Mouse (Mus musculus) hindbrain, embryonic 12.5 days (tissue): ENCODE results near the gene Cfap61. TPM values are rescaled to one million over a fixed set of nuclear protein-coding genes. Genes with fewer than 3 reads are reported as not detected.
"Not testable (repeated sequence)": the region's sequence is repeated elsewhere in the genome, so short reads cannot be mapped to it uniquely, and the experiment has no call there.

Source experiments
- ATAC-seq: fragments of 200-750 bp; cut with Nextera tagmentation; 2 replicates; pipeline ENCODE4 v1.8.0; 2017; ENCODE audit warnings: moderate TSS enrichment; ENCODE audit not compliant: low FRiP score
- H3K27ac ChIP-seq: fragments of 300-500 bp; sonication (generic); 2 replicates; pipeline ENCODE4 v1.5.1; 2016; ENCODE audit warnings: mild to moderate bottlenecking
- H3K27me3 ChIP-seq: fragments of 300-500 bp; sonication (generic); 2 replicates; pipeline ENCODE4 v1.6.1; 2016; ENCODE audit warnings: mild to moderate bottlenecking
- H3K36me3 ChIP-seq: fragments of 300-500 bp; sonication (generic); 2 replicates; pipeline ENCODE4 v1.6.1; 2016; ENCODE audit warnings: mild to moderate bottlenecking
- H3K4me1 ChIP-seq: fragments of 300-500 bp; sonication (generic); 2 replicates; pipeline ENCODE4 v1.6.1; 2016
- H3K4me2 ChIP-seq: fragments of 300-500 bp; sonication (generic); replicated peaks from 2 replicates; pipeline ENCODE4 v1.6.1; 2016; ENCODE audit warnings: mild to moderate bottlenecking
- H3K4me3 ChIP-seq: fragments of 300-500 bp; sonication (generic); 2 replicates; pipeline ENCODE4 v1.5.1; 2016; ENCODE audit warnings: mild to moderate bottlenecking
- H3K9ac ChIP-seq: fragments of 300-500 bp; sonication (generic); 2 replicates; pipeline ENCODE4 v1.6.1; 2016; ENCODE audit warnings: mild to moderate bottlenecking, moderate library complexity
- H3K9me3 ChIP-seq: fragments of 300-500 bp; sonication (generic); replicated peaks from 2 replicates; pipeline ENCODE4 v1.6.1; 2016; ENCODE audit warnings: mild to moderate bottlenecking
- WGBS: fragments of 180-500 bp; shearing (Covaris S2); methylation state at CpG from one replicate; pipeline ENCODE4 v1.1.7; 2016; 5-methylcytosine and 5-hydroxymethylcytosine counted together
- polyA plus RNA-seq: library from polyadenylated mRNA; unstranded; fragments of >200 nt; fragmentation: Nextera tagmentation; extraction: Ambion mirVana; gene quantifications from 2 replicates; pipeline ENCODE4 v1.2.1, GENCODE M21; 2016

Gene Cfap61
- polyA plus RNA-seq, 1 experiment from 2014 or later: 3.6 TPM

DNA sequence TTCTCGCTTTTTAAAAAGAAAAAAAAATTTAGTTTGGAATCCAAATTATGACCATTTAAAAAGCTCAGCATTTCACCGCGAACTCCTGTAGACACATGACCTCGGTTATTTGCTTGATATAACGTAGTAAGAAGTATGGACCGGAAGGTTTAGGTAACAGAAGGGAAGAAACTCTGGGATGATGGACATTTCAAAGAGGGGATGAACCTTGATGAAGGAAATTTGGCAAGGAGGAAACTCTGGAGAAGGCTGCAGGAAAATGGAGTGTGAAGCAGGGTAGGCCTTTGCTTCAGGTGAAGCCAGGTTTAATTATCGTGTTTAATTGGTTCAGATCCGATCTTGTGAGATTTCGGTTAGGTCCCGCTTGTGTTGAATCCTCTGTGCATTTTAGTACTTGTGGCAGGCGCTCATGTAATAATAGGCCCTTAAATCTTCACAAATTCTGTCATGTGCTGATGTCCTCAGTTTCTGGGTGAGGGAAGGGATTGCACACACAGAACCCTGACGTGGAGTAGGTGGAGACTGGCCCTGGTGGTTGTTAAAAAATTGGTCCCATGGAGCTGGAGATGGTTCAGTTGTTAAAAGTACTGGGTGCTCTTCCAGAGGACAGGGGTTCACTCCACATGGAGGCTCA is 30.5 kb upstream of the Cfap61 start:
- ATAC-seq: no peak
- H3K27ac ChIP-seq: no peak overlapping the region
- no peaks in the 10 kb centered on the region for H3K9me3 ChIP-seq
- 37% methylated on average over 12 of the region's 12 CpGs for WGBS
- peak overlapping the region; percentile 93 for H3K9ac ChIP-seq
- H3K36me3 ChIP-seq: peaks cover 13% of the 10 kb centered on the region
- no peaks in the 10 kb centered on the region for H3K27me3 ChIP-seq
- peak overlapping the region; percentile 99 for H3K4me3 ChIP-seq
- H3K4me2 ChIP-seq: peak overlapping the region; percentile 63
- H3K4me1 ChIP-seq: peaks cover 16% of the 10 kb centered on the region

DNA sequence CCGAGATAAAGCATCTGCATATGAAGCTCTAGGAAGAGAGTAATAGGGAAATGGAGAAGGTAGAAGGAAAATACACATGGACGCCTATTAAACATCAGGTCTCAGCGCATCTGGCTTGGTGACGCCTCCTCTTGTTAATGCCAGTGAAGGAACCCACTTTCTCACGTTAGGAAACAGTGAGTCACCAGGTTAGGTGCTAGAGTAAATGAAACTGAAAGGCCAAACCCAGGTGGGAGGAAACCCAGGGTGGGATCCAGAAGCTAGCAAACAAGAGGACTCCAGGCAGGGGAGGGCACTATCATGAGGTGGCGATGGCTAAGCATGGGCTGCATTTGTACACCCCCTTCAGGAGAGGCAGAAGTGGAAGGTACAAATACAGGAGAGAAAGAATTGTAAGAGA is 29.4 kb upstream of the Cfap61 start:
- no peak overlapping the region for H3K4me2 ChIP-seq
- no peak for ATAC-seq
- 88% methylated on average over 6 of the region's 6 CpGs for WGBS

DNA sequence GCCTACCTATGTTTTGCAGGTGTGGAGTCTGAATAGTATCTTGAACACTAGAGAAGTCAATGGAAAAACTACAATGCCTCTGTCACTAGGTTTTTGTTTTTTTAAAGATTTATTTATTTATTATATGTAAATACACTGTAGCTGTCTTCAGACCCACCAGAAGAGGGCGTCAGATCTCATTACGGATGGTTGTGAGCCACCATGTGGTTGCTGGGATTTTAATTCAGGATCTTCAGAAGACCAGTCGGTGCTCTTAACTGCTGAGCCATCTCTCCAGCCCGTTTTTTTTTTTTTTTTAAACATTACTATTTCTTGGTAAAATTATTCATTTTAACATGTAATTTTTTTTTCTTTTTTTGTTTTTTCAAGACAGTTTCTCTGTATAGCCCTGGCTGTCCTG is 28.7 kb upstream of the Cfap61 start:
- not testable (repeated sequence) for H3K9ac ChIP-seq, H3K27me3 ChIP-seq, H3K27ac ChIP-seq, H3K9me3 ChIP-seq, H3K4me3 ChIP-seq, H3K4me2 ChIP-seq, ATAC-seq
- peaks cover 25% of the 10 kb centered on the region for H3K36me3 ChIP-seq
- H3K4me1 ChIP-seq: peaks cover 16% of the 10 kb centered on the region
- WGBS: 48% methylated on average over 4 of the region's 4 CpGs

More for the DNA sequence above, 29.4 kb upstream of the Cfap61 start:
- no peak overlapping the region for H3K9ac ChIP-seq
- no peaks in the 10 kb centered on the region for H3K27me3 ChIP-seq
- H3K4me3 ChIP-seq: no peak overlapping the region
- H3K9me3 ChIP-seq: no peaks in the 10 kb centered on the region
- peaks cover 16% of the 10 kb centered on the region for H3K4me1 ChIP-seq
- H3K27ac ChIP-seq: no peak overlapping the region
- peaks cover 19% of the 10 kb centered on the region for H3K36me3 ChIP-seq

DNA sequence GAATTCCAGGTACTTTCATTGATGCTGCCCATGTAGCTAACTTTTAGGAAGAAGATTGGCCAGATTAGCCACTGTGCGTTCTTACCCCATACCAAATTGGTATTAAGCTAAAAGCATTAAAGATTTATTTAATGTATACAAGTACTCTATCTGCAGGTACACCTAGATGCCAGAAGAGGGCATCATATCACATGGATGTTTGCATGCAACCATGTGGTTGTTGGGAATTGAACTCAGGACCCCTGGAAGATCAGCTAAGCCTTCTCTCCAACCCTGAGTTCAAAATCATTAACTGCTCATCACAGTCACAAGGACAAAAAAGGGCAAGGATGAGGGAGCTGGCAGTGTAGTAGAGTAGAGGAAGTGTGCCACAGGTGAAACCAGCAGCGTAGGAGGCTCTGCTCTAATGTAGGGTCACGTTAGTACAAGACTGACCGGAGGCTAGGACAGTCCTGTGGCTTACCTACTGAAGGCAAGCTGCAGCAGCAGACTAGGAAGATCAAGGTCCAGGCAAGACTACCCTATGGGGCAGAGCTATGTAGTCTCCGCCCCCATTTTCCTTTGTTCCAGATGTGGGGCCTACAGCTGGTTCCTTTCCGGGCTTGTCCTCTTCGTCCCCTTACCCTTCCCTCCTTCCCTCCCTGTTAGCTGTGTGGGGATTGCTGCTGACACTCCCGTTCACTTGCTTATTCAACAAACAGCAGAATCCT is 13.5 kb upstream of the Cfap61 start:
- no peaks in the 10 kb centered on the region for H3K9me3 ChIP-seq
- ATAC-seq: no peak
- H3K27ac ChIP-seq: no peak overlapping the region
- peaks cover 85% of the 10 kb centered on the region for H3K36me3 ChIP-seq
- no peak overlapping the region for H3K4me2 ChIP-seq
- no peak overlapping the region for H3K4me3 ChIP-seq
- H3K9ac ChIP-seq: no peak overlapping the region
- WGBS: 87% methylated on average over 8 of the region's 8 CpGs
- no peaks in the 10 kb centered on the region for H3K4me1 ChIP-seq
- no peaks in the 10 kb centered on the region for H3K27me3 ChIP-seq

DNA sequence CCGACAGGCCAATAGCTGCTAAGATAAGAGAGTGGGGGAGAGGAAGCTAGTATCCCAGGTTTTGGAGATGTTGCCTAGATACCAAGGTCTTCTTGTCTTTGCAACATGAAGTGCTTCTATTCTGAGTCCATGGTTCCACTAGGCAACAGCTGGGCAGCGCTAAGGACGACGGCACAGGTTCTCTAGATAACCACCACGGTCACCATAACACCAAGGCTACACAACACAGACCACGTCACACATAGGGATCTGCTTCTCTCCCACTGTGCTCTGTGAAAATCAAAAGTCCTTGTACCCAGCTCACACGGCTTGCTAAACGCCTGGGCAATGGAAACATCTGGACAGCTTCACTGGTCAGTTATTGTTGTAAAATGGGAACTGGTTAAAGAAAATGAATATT is 2.4 kb downstream of the Cfap61 start:
- H3K9me3 ChIP-seq: no peaks in the 10 kb centered on the region
- 85% methylated on average over 8 of the region's 8 CpGs for WGBS
- no peak for ATAC-seq

DNA sequence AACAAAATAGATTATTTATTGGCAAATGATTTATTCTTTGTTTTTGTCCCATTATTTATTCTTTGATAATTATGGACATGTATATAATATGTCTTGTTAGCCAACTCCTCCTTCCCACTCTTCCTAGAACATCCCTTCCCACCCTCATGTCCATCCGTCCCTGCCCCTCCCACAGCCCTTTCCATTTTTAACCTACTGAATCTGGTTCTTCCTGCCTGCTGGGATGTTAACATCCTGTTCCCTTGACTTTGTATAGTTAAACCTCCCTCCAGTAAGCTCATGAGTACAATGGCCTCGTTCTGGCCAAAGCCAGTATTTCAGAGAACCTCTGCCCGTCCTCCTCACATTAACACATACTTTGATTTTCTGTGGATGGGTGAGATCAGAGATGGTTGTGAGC is 6.8 kb downstream of the Cfap61 start:
- Histone ChIP-seq H3K4me2 (no peak overlapping the region), H3K4me3 (no peak overlapping the region)
- WGBS: 69% methylated on average over 3 of the region's 3 CpGs

More for the DNA sequence above, 2.4 kb downstream of the Cfap61 start:
- no peak overlapping the region for H3K27ac ChIP-seq
- H3K36me3 ChIP-seq: peaks cover 8% of the 10 kb centered on the region; the same call in 1 of the 2 replicates
- H3K9ac ChIP-seq: no peak overlapping the region
- H3K27me3 ChIP-seq: no peaks in the 10 kb centered on the region
- H3K4me3 ChIP-seq: no peak overlapping the region
- peaks cover 9% of the 10 kb centered on the region for H3K4me1 ChIP-seq
- no peak overlapping the region for H3K4me2 ChIP-seq

DNA sequence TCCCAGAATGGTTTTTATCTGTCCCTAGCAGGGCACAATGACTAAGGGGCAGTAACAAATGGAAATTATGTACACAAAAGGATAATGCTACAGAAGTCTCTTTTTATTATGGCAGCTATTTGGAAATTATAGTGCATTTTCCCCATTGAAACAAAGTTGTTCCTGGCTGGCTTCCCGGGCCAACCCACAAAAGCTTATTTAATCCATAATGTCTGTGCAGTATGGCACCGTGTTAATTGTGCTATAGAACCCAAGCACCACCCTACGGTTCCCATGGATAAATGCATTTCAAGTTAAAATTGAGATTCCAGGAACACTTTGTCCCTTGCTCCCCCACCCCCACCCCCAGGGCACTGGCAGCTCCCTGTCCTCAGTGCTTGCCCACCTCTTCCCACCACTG is 9.7 kb downstream of the Cfap61 start:
- Histone ChIP-seq H3K27me3 (no peaks in the 10 kb centered on the region), H3K36me3 (no peaks in the 10 kb centered on the region), H3K4me3 (no peak overlapping the region), H3K9me3 (no peaks in the 10 kb centered on the region), H3K27ac (no peak overlapping the region), H3K9ac (no peak overlapping the region), H3K4me2 (no peak overlapping the region), H3K4me1 (peaks cover 9% of the 10 kb centered on the region)
- no peak for ATAC-seq
- WGBS: 71% methylated on average over 3 of the region's 3 CpGs

More for the DNA sequence above, 6.8 kb downstream of the Cfap61 start:
- H3K27me3 ChIP-seq: no peaks in the 10 kb centered on the region
- no peak for ATAC-seq
- no peak overlapping the region for H3K27ac ChIP-seq
- no peaks in the 10 kb centered on the region for H3K36me3 ChIP-seq
- peaks cover 6% of the 10 kb centered on the region; the same call in 1 of the 2 replicates for H3K4me1 ChIP-seq
- no peaks in the 10 kb centered on the region for H3K9me3 ChIP-seq
- H3K9ac ChIP-seq: no peak overlapping the region

DNA sequence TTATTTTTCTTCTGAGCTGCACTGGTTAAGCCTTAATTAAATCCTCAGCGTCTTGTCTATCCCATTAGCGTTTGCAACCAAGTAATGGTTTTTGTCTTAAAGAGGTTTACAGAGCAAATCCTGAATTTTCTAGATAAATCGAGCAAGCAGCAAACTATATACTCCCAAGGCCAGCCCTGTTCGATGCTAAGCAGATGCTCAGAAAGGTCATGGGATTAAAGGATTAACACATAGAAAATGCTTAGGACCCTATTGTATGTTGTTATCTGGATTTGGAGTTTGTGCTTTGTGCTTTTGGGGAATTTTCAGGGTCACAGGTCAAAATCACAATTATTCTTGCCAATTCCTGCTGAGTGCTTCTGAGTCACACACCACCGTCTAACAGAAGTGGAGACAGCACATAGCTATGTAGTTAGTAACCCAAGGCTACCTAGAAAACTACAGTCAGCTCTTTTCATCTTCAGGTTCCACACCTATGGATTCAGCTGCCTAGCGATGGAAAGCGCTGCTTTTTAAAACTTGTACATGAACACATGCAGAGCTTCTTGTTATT is 13.9 kb downstream of the Cfap61 start:
- H3K4me2 ChIP-seq: no peak overlapping the region
- peak overlapping the region; percentile 36; the same call in 1 of the 2 replicates for H3K27ac ChIP-seq
- no peak overlapping the region for H3K9ac ChIP-seq
- peaks cover 18% of the 10 kb centered on the region for H3K4me1 ChIP-seq
- H3K4me3 ChIP-seq: no peak overlapping the region
- no peak for ATAC-seq
- H3K27me3 ChIP-seq: no peaks in the 10 kb centered on the region
- 75% methylated on average over 7 of the region's 7 CpGs for WGBS
- H3K9me3 ChIP-seq: no peaks in the 10 kb centered on the region
- no peaks in the 10 kb centered on the region for H3K36me3 ChIP-seq

DNA sequence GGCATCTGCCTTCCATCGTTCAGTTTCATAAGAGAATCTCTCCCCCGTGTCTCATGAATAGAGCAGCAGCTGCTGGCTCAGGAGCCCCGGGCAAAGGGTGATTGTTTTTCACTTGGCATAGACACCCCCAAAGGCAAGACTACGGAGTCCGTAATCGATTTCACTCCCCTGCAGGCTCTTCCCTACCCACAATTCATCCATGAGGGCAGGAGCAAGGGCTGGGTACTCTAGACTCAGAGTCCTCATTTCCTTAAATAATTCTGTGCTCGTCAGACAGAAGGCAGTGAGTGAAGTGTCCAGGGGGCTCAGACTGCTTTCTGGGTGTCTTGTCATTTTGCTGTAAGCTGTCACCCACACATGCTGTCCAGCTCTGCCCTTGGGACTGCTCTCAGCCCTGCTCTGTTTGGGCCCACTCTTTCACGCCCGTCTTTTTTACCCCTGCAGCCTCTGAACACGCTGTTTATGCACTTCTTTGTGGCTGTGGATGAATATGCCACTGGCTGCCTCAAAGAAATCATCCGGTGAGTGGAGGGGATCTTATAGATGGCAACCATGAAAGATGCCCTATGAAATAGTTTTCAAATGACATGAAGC is 15.0 kb downstream of the Cfap61 start:
- Histone ChIP-seq H3K9me3 (no peaks in the 10 kb centered on the region), H3K36me3 (no peaks in the 10 kb centered on the region), H3K9ac (no peak overlapping the region), H3K27me3 (no peaks in the 10 kb centered on the region), H3K4me3 (no peak overlapping the region), H3K4me2 (peak overlapping the region; percentile 9; the same call in 1 of the 2 replicates), H3K4me1 (peaks cover 16% of the 10 kb centered on the region), H3K27ac (peak overlapping the region; percentile 30; the same call in 1 of the 2 replicates)
- ATAC-seq: peak; percentile 81
- 19% methylated on average over 11 of the region's 11 CpGs for WGBS

DNA sequence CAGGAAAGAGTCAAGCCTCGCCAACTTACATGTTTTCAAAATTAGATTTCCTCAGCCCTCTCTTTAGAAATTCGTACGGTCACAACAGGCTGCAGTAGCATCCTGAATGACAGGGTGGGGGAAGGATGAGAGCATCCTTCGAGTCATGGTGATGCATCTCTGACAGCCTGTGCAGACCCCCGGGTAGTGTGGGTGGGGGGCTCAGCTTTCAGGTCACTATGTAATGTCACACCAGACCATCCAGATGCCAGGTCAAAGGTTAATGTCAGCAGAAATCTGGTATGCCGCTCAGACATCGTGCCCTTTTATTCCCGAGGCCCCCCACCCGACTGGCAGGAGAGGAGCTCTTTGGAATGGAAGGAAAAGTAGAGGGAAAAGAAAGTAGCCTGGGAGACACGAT is 15.7 kb downstream of the Cfap61 start:
- Histone ChIP-seq H3K9ac (peak overlapping the region; percentile 13; the same call in 1 of the 2 replicates), H3K27ac (peak overlapping the region; percentile 30; the same call in 1 of the 2 replicates), H3K9me3 (no peaks in the 10 kb centered on the region), H3K4me2 (no peak overlapping the region), H3K27me3 (no peaks in the 10 kb centered on the region), H3K4me3 (no peak overlapping the region), H3K4me1 (peaks cover 16% of the 10 kb centered on the region), H3K36me3 (no peaks in the 10 kb centered on the region)
- 8% methylated on average over 10 of the region's 10 CpGs for WGBS
- ATAC-seq: peak; percentile 52; the same call in 1 of the 2 replicates

DNA sequence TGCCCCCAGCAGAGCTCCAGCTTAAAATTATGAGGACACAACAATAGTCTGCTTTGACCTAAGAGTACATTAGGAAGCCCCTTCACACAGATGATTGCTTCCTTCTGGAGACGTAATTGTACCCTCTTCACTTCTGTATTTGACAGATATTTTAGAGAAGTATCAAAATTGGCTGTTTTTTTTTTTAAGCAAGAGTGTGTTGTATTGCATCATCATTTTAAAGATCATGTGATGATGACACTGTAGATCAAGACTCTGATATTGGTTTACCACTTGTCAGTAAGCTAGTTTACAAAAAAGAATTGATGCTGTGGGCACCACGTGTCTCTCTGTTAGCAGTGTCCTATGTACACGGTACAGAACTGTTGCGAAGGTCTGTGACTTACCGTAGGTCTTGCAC is 18.1 kb downstream of the Cfap61 start:
- Histone ChIP-seq H3K27ac (no peak overlapping the region), H3K27me3 (no peaks in the 10 kb centered on the region), H3K4me3 (no peak overlapping the region), H3K4me2 (no peak overlapping the region), H3K9ac (no peak overlapping the region), H3K4me1 (peaks cover 17% of the 10 kb centered on the region), H3K9me3 (no peaks in the 10 kb centered on the region), H3K36me3 (no peaks in the 10 kb centered on the region)
- no peak for ATAC-seq
- 87% methylated on average over 5 of the region's 5 CpGs for WGBS

DNA sequence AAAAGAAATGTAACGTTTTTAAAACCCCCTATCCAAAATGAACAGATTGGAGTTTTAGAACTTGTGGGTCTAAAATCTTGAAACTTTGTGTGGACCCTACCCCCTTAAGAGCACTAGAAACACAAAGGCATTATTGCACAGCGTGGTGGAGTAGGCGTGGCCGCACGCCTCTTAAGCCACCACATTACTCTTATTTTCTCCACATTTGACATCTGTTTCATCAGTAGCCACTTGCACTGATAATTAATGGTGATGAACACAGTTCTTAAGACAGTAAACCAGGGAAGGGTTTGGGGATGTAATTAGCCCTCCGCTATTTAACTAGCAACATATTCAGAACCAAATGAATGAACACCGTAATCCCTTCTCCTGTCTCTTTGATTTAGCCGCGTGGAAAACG is 21.3 kb downstream of the Cfap61 start:
- WGBS: 68% methylated on average over 10 of the region's 10 CpGs

More for the DNA sequence above, 21.3 kb downstream of the Cfap61 start:
- H3K36me3 ChIP-seq: no peaks in the 10 kb centered on the region
- H3K9ac ChIP-seq: no peak overlapping the region
- H3K27me3 ChIP-seq: peaks cover 3% of the 10 kb centered on the region; the same call in 1 of the 2 replicates
- H3K4me3 ChIP-seq: no peak overlapping the region
- 0 out of 2 replicates have a peak, but pooled peaks cover 4% of the 10 kb centered on the region for H3K4me1 ChIP-seq
- no peaks in the 10 kb centered on the region for H3K9me3 ChIP-seq
- ATAC-seq: no peak
- no peak overlapping the region for H3K4me2 ChIP-seq
- H3K27ac ChIP-seq: no peak overlapping the region
